Mouse (Mus musculus) testis, postnatal 14 days (tissue): Measurements from ENCODE around the gene Lacc1.

Source experiments
- DNase-seq: peaks from one replicate; pipeline ENCODE4 v3.0.0; 2021; ENCODE audit warnings: low spot score

Gene Lacc1

GRCm38 (mm10) chr14:76979569-76979968 lies 57.1 kb downstream of the Lacc1 start:
- DNase-seq: no peak
